Mouse (Mus musculus): ENCODE results near the gene Wdr34.

Wdr34 gene

GRCm38 (mm10) chr2:30067031-30067888, 18.6 kb upstream of the Wdr34 start:
- in situ Hi-C loops (cut with MboI; ENCODE audit: unreplicated experiment in 2 of 2): loop anchor here in 1 of 2 experiments (25.0 kb wide), 1 partner anchor 520 kb away; the partner anchor contains the start of gene Cstad

- in situ Hi-C loops (cut with MboI; ENCODE audit: unreplicated experiment in 2 of 2): loop anchor here in 1 of 2 experiments (25.0 kb wide), 1 partner anchor 521 kb away; the partner anchor contains the start of gene Cstad
These were observed 17.6 kb upstream of the Wdr34 start for GRCm38 (mm10) chr2:30066046-30066901.

- in situ Hi-C loops (cut with MboI; ENCODE audit: unreplicated experiment in 2 of 2): loop anchor here in 1 of 2 experiments (5.0 to 25.0 kb wide), 2 partner anchors 363 to 523 kb away; partner anchors contain the start of gene Cstad
These were observed 15.6 kb upstream of the Wdr34 start for GRCm38 (mm10) chr2:30064298-30064697.

- in situ Hi-C loops (cut with MboI; ENCODE audit: unreplicated experiment in 2 of 2): loop anchor here in 1 of 2 experiments (5.0 to 25.0 kb wide), 2 partner anchors 364 to 524 kb away; partner anchors contain the start of gene Cstad
These were observed 15.1 kb upstream of the Wdr34 start for GRCm38 (mm10) chr2:30063791-30064190.

- in situ Hi-C loops (cut with MboI; ENCODE audit: unreplicated experiment in 2 of 2): loop anchor here in 1 of 2 experiments (5.0 to 25.0 kb wide), 2 partner anchors 364 to 524 kb away; partner anchors contain the start of gene Cstad
These were observed 14.6 kb upstream of the Wdr34 start for GRCm38 (mm10) chr2:30063235-30063634.

GRCm38 (mm10) chr2:30062249-30063093, 13.8 kb upstream of the Wdr34 start:
- in situ Hi-C loops (cut with MboI; ENCODE audit: unreplicated experiment in 2 of 2): loop anchor here in 1 of 2 experiments (5.0 to 25.0 kb wide), 2 partner anchors 365 to 525 kb away; partner anchors contain the start of gene Cstad

- in situ Hi-C loops (cut with MboI; ENCODE audit: unreplicated experiment in 2 of 2): loop anchor here in 1 of 2 experiments (5.0 to 25.0 kb wide), 2 partner anchors 366 to 526 kb away; partner anchors contain the start of gene Cstad
These were observed 12.8 kb upstream of the Wdr34 start for GRCm38 (mm10) chr2:30061215-30062166.

- in situ Hi-C loops (cut with MboI; ENCODE audit: unreplicated experiment in 2 of 2): loop anchor here in 1 of 2 experiments (25.0 kb wide), 1 partner anchor 529 kb away; the partner anchor contains the start of gene Cstad
These were observed 9.7 kb upstream of the Wdr34 start for GRCm38 (mm10) chr2:30058418-30058817.

GRCm38 (mm10) chr2:30057223-30057904, 8.7 kb upstream of the Wdr34 start, which contains the start of gene Set:
TSS of gene Set (plus strand) at chr2:30057378.
- in situ Hi-C loops (cut with MboI; ENCODE audit: unreplicated experiment in 2 of 2): loop anchor here in 1 of 2 experiments (25.0 kb wide), 1 partner anchor 530 kb away; the partner anchor contains the start of gene Cstad

- in situ Hi-C loops (cut with MboI; ENCODE audit: unreplicated experiment in 2 of 2): loop anchor here in 1 of 2 experiments (25.0 kb wide), 1 partner anchor 531 kb away; the partner anchor contains the start of gene Cstad
These were observed 8.1 kb upstream of the Wdr34 start for GRCm38 (mm10) chr2:30056736-30057135.

- in situ Hi-C loops (cut with MboI; ENCODE audit: unreplicated experiment in 2 of 2): loop anchor here in 1 of 2 experiments (25.0 kb wide), 1 partner anchor 532 kb away; the partner anchor contains the start of gene Cstad
These were observed 6.6 kb upstream of the Wdr34 start for GRCm38 (mm10) chr2:30055310-30055709.

- in situ Hi-C loops (cut with MboI; ENCODE audit: unreplicated experiment in 2 of 2): loop anchor here in 1 of 2 experiments (25.0 kb wide), 1 partner anchor 535 kb away; the partner anchor contains the start of gene Cstad
These were observed 3.5 kb upstream of the Wdr34 start for GRCm38 (mm10) chr2:30051992-30052761.

- in situ Hi-C loops (cut with MboI; ENCODE audit: unreplicated experiment in 2 of 2): loop anchor here (10.0 to 25.0 kb wide), 5 partner anchors 112 to 885 kb away; partner anchors contain the start of genes Cstad (in 1 of the 2) and Endog (in 1 of the 2)
These were observed 1.1 kb upstream of the Wdr34 start for GRCm38 (mm10) chr2:30049831-30050230.

- in situ Hi-C loops (cut with MboI; ENCODE audit: unreplicated experiment in 2 of 2): loop anchor here (10.0 to 25.0 kb wide), 4 partner anchors 114 to 887 kb away; partner anchors contain the start of gene Endog (in 1 of the 2)
These were observed 580 bp downstream of the Wdr34 start for GRCm38 (mm10) chr2:30048101-30048501.

- in situ Hi-C loops (cut with MboI; ENCODE audit: unreplicated experiment in 2 of 2): loop anchor here (10.0 to 25.0 kb wide), 4 partner anchors 115 to 888 kb away; partner anchors contain the start of gene Endog (in 1 of the 2)
These were observed 1.6 kb downstream of the Wdr34 start for GRCm38 (mm10) chr2:30047127-30047526.

- in situ Hi-C loops (cut with MboI; ENCODE audit: unreplicated experiment in 2 of 2): loop anchor here (5.0 to 25.0 kb wide), 5 partner anchors 53 to 890 kb away; partner anchors contain the start of gene Endog (in 1 of the 2)
These were observed 4.1 kb downstream of the Wdr34 start for GRCm38 (mm10) chr2:30044550-30044949.
